Mouse (Mus musculus) liver, embryonic 14.5 days (tissue): ENCODE measurements at regions not wholly inside any gene's neighbourhood (a gene's known extent, or its start where the extent isn't known, plus 50 kb on each side); places are given as distances from the start of the nearest gene placed in this dataset.

Experiments
- CTCF ChIP-seq: IDR thresholded peaks from 2 replicates; pipeline ENCODE4 v1.5.1; 2016; ENCODE audit warnings: antibody characterized with exemption, low read depth, control low read depth
- EP300 ChIP-seq: IDR thresholded peaks from 2 replicates; pipeline ENCODE4 v1.6.1; 2016; ENCODE audit warnings: antibody characterized with exemption, low read depth

DNA sequence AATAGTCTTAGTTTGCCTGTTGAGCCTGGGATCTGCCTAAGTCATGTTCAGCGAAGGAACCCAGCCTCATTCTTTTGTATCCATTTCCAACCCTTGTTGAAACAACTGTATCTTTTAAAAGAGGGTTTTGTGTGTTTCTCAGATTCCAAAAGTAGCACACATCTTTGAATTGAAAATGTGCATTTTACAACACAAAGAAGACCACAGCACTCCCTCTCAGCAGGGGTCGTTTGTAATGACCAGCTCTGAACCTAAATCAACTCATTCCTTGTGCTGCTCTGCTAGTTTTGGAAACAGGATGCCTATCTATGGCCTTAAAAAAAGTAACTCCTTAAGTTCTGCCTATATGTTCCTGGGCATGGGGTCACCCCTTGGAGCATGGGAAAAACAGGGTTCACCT lies 58.8 kb upstream of the Otos start:
- TF ChIP-seq CTCF: no peak
- TF ChIP-seq EP300: no peak
